Mouse (Mus musculus): ENCODE data around the gene Gpd2.

- TF ChIP-seq CTCF (IDR thresholded peaks at IDR 0.05; ENCODE audit: borderline replicate concordance, control insufficient read depth, extremely low read depth, insufficient read depth, low read length, poor library complexity) (no peak), POLR2A (IDR thresholded peaks at IDR 0.05; ENCODE audit: control insufficient read depth, extremely low read depth, insufficient read depth, low read length, poor library complexity) (no peak)
These were observed 101.3 kb downstream of the Gpd2 start for GRCm38 (mm10) chr2:57338779-57339178.
